Mouse (Mus musculus) small intestine, adult 2 months (tissue): Measurements from ENCODE around the gene Cp. TPM values are rescaled to one million over a fixed set of nuclear protein-coding genes. Genes with fewer than 3 reads are reported as not detected.

Experiments used
- H3K27ac ChIP-seq: fragments of 200-500 bp; 2 replicates; pipeline ENCODE4 v1.5.1; 2012; ENCODE audit warnings: low read depth, low read length, control low read depth, inconsistent platforms; ENCODE audit not compliant: insufficient read depth
- H3K27me3 ChIP-seq: fragments of 200-500 bp; 2 replicates; pipeline ENCODE4 v1.6.1; 2012; ENCODE audit warnings: mild to moderate bottlenecking, moderate library complexity, low read length, inconsistent platforms; ENCODE audit not compliant: control insufficient read depth, insufficient read depth
- H3K36me3 ChIP-seq: fragments of 200-500 bp; 2 replicates; pipeline ENCODE4 v1.6.1; 2012; ENCODE audit warnings: mild to moderate bottlenecking, low read length, control low read depth, inconsistent platforms; ENCODE audit not compliant: control insufficient read depth, insufficient read depth
- H3K4me1 ChIP-seq: fragments of 200-500 bp; 2 replicates; pipeline ENCODE4 v1.6.1; 2012; ENCODE audit warnings: low read length, inconsistent platforms, mixed read lengths; ENCODE audit not compliant: control insufficient read depth, insufficient read depth, insufficient read length
- H3K4me3 ChIP-seq: fragments of 200-500 bp; 2 replicates; pipeline ENCODE4 v1.5.1; 2012; ENCODE audit warnings: low read depth, mild to moderate bottlenecking, control low read depth, inconsistent platforms, low read length, moderate library complexity
- CTCF ChIP-seq: fragments of 200-500 bp; IDR thresholded peaks from 2 replicates; pipeline ENCODE4 v1.5.1; 2012; ENCODE audit warnings: low read depth, mild to moderate bottlenecking, control low read depth, inconsistent platforms, low read length, moderate library complexity, mixed read lengths; ENCODE audit not compliant: insufficient replicate concordance, insufficient read length; ENCODE audit errors: extremely low read depth
- POLR2A ChIP-seq: fragments of 200-500 bp; IDR thresholded peaks from 2 replicates; pipeline ENCODE4 v1.6.1; 2012; ENCODE audit warnings: low read depth, mild to moderate bottlenecking, control low read depth, inconsistent platforms, low read length, moderate library complexity
- WGBS: fragments of 180-500 bp; shearing (Covaris S2); methylation state at CpG from one replicate; pipeline ENCODE4 v1.1.7; 2018; 5-methylcytosine and 5-hydroxymethylcytosine counted together
- polyA plus RNA-seq: library from polyadenylated mRNA; depleted of rRNA; stranded (reverse); fragments of >200 nt; gene quantifications from 2 replicates; pipeline ENCODE4 v1.2.3, GENCODE M21; 2012

The Cp gene
- polyA plus RNA-seq, 1 experiment = 1.0 TPM

DNA sequence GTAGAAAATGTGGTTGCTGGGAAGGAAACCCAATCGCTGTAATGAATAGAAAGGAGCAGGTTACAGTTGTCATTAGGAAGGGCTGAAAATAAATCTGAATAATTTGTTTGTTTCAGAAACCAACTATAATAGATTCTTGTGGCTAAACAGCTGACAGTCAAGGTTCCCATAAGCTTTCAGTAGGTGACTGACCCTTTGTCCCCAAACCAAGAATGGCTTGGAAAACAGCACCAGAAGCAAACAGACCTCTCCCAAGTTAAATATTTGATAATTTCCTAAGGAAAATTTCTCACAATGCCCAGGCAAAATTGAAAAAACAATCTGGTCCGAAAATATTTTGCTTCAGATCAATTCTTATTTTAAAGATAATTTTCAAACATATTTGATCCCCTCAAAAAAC is 4.5 kb downstream of the Cp start:
- no peak overlapping the region for H3K4me3 ChIP-seq
- no peaks in the 10 kb centered on the region for H3K27me3 ChIP-seq
- H3K27ac ChIP-seq = no peak overlapping the region
- WGBS = 71% methylated on average over 2 of the region's 2 CpGs
- H3K36me3 ChIP-seq = no peaks in the 10 kb centered on the region
- no peak for TF ChIP-seq CTCF
- H3K4me1 ChIP-seq = no peaks in the 10 kb centered on the region

DNA sequence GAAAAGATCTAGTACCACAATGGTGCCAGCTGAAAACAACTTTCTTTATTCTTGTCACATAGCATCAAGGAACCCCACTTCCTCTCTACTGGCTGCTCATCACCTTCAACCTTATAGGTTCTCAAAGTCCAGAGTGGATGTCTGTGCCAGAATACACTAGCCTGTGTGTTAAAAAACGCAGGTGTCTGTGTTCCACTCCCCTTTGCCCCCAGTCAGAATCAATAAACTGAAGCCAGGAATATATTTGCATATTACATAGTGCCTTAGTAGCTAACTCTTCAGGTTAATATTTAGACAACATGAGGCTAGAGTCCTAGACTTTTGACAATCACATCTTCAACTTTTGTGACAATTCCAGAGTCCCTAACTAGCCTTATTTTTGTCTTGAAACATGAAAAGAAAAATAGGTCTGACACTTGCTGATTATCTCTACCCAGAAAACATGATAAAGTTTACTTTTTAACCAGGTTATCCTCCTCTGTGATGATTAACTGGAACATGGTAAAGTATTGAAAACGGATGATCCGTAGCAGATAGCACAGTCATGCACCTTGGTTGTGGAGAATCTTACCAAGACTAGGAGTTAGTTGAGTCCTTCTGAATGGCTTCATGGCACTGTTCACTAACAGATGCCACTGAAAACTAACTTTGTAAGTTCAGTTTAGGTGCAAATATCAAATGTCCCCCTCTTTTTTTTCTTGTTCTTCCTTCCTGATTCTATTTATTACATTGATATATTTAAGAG is 6.1 kb downstream of the Cp start:
- Histone ChIP-seq H3K27ac (no peak overlapping the region), H3K4me1 (no peaks in the 10 kb centered on the region), H3K27me3 (no peaks in the 10 kb centered on the region), H3K4me3 (no peak overlapping the region), H3K36me3 (no peaks in the 10 kb centered on the region)
- 23% methylated on average over 3 of the region's 3 CpGs for WGBS
- TF ChIP-seq POLR2A = no peak
- TF ChIP-seq CTCF = no peak

DNA sequence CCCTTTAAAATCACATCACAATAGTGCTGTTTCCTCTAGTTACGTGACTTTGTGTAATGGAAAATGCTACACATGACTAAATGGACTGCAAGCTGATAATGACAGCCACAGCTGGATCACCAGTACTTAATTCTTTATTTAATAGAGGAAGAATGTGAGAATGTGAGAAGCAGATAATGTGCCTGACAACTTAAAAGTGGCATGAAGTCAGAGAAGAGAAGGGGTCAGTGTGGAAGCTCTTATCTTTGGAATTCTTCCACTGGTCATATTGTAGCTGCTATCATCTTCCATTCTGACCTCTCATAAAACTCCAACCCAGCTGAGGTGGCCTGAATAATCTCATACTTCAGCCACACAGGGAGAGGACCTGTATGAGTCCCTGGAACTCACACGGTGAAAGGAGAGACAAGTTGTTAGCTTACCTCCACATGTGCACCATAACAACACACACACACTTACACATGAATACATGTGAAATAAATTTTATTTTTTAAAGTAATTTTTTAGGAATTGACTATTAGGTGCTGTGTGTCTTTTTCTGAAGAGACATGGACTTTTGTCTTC is 7.9 kb downstream of the Cp start:
- Histone ChIP-seq H3K27ac (no peak overlapping the region), H3K36me3 (no peaks in the 10 kb centered on the region), H3K4me1 (no peaks in the 10 kb centered on the region), H3K4me3 (no peak overlapping the region), H3K27me3 (no peaks in the 10 kb centered on the region)
- 82% methylated on average over 2 of the region's 2 CpGs for WGBS
- TF ChIP-seq POLR2A (no peak), CTCF (no peak)

DNA sequence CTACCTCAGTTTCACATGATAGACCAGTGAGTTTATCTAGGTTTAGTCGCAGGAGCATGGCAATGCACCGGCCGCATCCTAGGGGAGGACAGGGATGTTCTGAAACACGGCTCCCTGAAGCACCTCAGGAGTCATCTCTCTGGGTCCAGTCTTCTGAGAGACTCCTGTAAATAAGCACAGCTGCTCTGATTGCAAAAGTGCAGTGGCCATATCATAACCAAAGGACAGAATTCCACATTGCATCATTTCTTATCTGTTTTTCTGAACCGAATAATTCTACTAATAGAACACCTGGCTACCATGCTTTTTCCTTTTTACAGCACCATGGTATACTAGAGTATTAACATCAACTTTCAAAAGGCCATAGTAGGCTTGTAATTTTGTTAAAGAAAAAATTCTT is 8.4 kb downstream of the Cp start:
- Histone ChIP-seq H3K4me1 (no peaks in the 10 kb centered on the region), H3K27ac (no peak overlapping the region), H3K27me3 (no peaks in the 10 kb centered on the region), H3K36me3 (no peaks in the 10 kb centered on the region), H3K4me3 (no peak overlapping the region)
- WGBS = 39% methylated on average over 5 of the region's 5 CpGs
- no peak for TF ChIP-seq CTCF
- no peak for TF ChIP-seq POLR2A

DNA sequence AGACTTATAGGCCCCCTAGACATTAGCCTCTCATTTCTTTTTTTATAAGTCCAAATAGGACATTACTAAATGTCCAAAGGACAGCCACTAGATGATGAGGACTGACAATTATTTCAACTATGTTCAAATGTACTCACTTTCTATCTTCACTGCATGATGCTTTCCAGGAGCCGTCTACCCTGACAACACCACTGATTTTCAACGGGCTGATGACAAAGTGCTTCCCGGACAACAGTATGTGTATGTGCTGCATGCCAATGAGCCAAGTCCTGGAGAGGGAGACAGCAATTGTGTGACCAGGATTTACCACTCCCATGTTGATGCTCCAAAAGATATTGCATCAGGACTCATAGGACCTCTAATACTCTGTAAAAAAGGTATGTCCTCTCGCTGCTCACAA is 9.2 kb downstream of the Cp start:
- H3K4me1 ChIP-seq = no peaks in the 10 kb centered on the region
- no peak overlapping the region for H3K4me3 ChIP-seq
- H3K27ac ChIP-seq = no peak overlapping the region
- H3K36me3 ChIP-seq = no peaks in the 10 kb centered on the region
- 86% methylated on average over 4 of the region's 4 CpGs for WGBS
- H3K27me3 ChIP-seq = no peaks in the 10 kb centered on the region
- TF ChIP-seq POLR2A (no peak), CTCF (no peak)

DNA sequence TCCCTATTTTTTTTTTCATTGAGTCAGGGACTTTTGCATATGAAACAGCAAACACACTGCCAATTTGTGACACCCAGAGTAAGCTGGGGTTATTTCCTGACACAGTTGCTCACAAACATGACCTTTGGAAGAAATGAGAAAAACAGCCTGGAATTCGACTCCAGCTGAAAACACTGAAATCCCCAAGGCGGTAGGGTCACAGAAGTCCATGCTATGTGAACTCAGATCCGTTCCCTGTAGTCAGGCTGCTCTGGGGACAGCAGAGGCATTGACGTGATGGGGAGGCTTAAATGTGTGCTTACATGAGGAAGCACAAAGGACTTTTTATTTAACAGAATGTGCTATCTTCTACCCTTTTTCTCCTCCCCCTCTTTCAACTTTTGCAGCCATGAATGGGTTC is 21.6 kb downstream of the Cp start:
- Histone ChIP-seq H3K4me1 (no peaks in the 10 kb centered on the region), H3K36me3 (no peaks in the 10 kb centered on the region)
- WGBS = 31% methylated on average over 4 of the region's 4 CpGs

DNA sequence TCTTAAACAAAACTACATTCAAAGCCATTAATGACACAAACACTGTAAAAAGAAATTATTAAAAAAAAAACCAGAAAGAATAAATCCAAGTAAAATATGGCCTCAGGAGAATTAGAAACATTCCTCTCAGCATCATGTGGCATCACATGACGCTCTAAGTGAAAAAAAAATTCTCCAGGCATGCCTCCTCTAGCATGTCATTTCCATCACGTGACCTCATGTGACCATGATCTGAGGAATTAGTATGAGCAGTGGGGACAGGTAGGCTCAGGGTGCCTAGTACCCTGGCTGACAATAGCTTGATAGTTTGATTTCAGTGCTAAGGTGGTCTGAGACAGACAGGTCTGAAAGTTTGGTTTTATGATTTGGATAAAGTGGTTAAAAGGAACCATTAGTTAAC is 24.3 kb downstream of the Cp start:
- no peaks in the 10 kb centered on the region for H3K4me1 ChIP-seq
- no peaks in the 10 kb centered on the region for H3K36me3 ChIP-seq
- no peak for TF ChIP-seq POLR2A
- TF ChIP-seq CTCF = no peak
- no peak overlapping the region for H3K27ac ChIP-seq
- 88% methylated on average over 2 of the region's 2 CpGs for WGBS
- no peak overlapping the region for H3K4me3 ChIP-seq
- no peaks in the 10 kb centered on the region for H3K27me3 ChIP-seq

More for the DNA sequence above, 21.6 kb downstream of the Cp start:
- Histone ChIP-seq H3K4me3 (no peak overlapping the region), H3K27ac (no peak overlapping the region), H3K27me3 (no peaks in the 10 kb centered on the region)
- TF ChIP-seq CTCF (no peak), POLR2A (no peak)
